Mouse (Mus musculus) urinary bladder, postnatal 10 days (tissue): ENCODE data around the gene Slc11a2.

Experiments
- DNase-seq: peaks from one replicate; pipeline ENCODE4 v3.0.0; 2022; ENCODE audit warnings: low spot score

Slc11a2 gene

DNA sequence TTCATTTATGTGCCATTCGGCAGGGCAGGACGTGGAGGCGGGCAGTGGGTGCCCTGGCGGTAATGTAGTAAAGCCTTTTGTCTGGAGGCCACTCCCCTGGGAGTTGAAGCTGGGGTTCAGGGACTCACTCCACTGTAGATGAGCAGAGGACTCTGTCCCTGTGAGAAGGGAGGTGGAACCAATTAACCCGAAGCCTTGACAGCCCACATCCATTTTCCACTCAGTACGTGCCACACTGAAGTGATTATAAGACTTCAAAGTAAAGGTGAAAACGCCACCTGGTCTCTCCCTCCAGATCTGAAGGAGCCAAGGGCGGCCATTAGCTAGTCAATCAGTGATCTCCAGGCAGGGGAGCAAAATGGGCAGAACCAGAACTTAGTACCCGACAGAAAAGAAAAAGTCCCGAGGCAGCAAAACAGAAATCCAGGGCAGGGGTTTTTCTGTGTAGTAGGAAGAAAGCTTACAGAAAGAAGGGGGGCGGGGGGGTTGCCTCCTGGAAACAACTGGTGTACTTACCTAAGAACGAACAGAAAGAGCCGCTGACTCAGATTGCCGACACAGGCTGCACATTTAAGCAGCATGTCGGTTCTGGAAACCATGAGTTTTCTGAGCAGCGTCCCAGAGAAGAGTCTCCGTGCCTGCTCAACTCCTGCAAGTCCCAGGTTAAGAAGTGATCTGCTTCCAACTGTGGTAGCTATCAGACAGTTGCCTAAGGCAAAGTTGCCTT is at the start of gene Slc11a2:
Gene Slc11a2 (minus strand): TSS at position 677 of the 727 bp plus-strand sequence.
- no peak for DNase-seq

GRCm38 (mm10) chr15:100473926-100474503 is 49.1 kb upstream of the Slc11a2 start:
- DNase-seq: no peak

DNA sequence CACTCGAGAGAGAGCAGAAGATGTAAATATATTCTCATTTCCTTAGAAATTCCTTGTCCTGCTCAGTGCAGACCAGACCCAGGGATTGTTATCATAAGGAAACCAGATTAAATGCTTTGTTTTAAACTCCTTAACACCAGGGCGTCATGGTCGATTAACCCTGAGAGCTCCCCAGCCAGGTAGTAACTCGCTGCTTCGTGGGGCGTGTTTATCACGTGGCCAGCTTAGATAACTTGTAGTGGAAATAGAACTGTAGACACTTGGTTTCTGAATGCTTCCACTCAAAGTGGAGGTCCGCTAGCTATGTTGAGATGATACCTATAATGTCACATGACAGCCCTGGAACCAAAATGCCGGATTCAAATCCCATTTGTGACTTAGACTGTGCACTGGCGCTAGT is 45.2 kb upstream of the Slc11a2 start:
- no peak for DNase-seq

DNA sequence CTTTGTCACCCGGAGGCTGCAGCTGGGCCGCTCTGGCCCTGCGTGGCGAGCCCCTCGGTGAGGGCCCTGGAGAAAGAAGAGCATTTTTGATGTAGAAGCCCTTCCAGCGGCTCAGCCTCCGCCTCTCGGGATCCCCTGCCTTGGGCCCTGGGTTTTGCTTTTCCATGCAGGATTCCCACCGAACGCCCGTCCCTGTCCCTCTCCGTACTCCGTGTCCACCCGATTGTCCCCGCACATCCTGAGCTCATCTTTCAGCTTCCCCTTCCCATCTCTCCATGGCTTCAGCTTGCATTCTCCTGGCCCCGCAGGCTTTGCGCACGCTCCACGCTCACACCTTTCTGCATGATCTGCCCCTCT is 44.3 kb upstream of the Slc11a2 start:
- DNase-seq: no peak

GRCm38 (mm10) chr15:100468295-100469188 is 43.7 kb upstream of the Slc11a2 start, which contains the start of gene Letmd1:
Letmd1 (plus strand) TSS chr15:100469023.
- peak; percentile 44 for DNase-seq

GRCm38 (mm10) chr15:100467738-100468137 is 42.9 kb upstream of the Slc11a2 start:
- DNase-seq: no peak

GRCm38 (mm10) chr15:100465432-100465831 is 40.6 kb upstream of the Slc11a2 start:
- DNase-seq: no peak

DNA sequence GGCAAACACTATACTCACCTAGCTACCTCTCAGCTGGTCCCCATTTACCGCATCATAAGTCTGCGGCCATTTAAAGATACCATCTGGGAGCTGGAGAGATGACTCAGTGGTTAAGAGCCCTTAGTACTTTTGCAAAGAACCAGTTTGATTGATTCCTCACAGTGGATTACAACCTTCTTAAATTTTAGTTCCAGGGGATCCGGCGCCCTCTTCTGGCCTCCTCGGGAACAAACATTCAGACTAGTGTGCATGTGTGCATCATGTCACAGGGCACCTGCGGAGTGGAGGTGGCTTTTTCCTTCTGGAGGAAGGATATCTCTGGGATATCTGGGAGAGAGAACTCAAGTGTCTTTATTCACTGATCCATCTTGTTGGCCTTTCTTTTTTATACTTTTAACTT is 38.8 kb upstream of the Slc11a2 start:
- DNase-seq: no peak

DNA sequence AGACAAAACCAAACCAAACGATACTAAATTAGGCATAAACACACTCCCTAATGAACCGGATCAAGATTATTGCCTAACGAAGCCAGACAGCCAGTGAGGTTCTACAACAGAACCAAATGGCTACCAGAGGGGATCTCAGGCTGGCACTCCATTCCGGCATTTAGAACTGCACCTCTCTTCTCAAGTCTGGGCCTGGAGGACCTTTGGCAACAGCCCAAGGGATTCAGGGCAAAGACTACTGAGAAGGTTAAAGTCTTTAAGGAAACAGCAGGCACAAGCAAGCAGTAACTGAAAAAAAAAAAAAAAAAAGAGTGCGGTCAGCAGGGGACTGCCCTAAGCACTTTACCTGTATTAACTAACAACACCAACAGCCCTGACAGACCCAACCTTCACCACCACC is 37.2 kb upstream of the Slc11a2 start:
- no peak for DNase-seq

DNA sequence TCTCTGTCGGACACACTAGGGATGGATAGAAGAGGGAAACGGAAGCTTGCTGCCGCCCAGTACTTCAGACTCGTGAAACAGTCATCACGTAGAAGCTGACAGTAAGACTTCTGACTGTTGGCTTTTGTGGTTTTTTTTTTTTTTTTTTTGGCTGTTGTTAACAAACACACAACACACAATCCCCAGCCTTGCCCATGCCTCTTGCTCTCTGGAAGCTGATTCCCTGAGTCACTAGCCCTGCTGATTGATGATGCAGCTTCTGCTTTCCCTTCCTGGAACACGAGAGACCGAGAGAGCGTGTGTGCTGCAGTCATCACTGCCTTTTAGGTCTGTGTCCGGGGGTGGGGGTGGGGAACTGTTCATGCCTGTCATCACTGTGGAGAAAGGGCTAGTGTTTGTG is 36.8 kb upstream of the Slc11a2 start:
- no peak for DNase-seq

DNA sequence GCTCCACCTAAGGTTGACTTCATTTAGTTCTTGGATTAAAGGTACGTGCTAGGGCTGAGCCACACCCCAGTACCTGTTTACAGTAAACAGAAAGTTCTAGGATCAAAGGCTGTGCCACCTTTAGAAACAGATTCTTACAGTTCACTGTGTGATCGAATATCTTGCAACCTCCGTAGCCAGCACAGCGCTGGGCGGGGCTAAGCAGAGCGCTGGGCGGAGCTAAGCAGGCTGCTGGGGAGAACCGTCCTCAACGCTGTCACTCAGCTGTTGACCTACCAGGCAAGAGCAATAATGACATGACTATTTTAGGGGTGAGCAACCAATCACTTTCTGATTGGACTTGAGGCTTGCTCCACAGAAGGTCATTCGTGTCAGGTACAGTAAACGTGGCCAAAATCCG is 36.1 kb upstream of the Slc11a2 start:
- no peak for DNase-seq

DNA sequence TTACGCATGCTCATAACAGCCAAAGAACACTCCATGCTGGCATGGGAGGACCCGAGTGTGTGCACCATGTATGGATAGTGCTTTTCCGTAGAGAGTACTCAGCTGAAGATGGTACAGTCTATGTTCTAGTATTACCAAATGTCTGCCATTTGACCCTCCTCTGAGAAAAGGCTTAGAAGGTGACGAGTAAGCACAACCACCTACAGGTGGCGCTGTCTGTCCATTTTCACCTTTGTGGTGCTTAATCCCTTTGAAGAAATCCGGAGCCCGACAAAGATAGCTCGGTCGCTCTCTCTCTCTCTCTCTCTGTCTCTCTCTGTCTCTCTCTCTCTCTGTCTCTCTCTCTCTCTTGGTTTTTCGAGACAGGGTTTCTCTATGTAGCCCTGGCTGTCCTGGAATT is 33.2 kb upstream of the Slc11a2 start:
- no peak for DNase-seq

DNA sequence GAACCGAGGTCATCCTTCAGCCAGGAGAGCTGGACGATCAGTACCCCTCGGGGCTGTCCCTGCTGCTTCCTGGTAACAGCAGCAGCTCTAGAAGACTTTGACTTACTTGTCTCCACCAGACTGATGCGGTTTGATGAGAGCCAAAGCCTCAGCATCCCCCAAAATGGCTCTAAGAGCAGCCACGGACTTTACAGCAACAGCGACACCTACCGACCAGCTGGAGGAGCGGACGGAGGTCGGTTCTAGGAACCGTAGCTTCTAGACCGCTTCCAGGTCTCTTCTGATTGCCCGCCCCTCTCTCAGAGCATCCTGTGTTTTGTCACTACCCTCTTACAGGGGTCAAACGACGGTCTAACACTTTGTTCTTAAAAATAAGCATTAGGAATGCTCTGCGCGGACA is 32.5 kb upstream of the Slc11a2 start:
- DNase-seq: no peak

DNA sequence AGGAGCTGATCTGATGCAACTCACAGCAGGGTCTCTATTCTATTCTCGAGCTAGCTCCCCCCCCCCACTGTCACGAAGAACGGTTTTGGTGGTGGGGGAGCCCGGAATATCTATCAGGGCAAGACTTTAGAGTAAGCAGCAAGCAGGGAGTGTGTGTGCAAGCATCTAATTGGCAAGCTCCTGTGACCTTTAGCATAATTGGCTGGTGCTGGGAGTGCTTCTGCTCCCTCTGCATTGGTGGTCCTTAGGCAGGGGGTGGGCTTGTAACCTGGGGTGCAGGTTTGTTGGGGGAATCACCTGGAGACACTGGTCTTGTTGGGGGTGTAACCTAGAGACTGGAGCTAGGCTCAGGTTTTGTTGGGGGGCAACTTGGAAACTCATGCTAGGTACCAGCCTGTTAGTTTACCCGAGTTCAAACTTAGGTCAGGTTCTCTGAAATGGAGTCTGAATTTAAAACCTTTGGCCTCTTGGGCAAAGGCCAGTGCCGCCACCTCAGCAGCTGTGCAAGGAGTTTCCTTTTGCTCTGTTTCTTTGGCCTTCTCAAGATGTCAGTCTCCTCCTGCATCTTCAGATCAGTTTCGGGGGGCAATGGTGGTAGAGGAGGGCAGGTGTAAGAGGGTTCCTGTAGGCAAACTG is 31.6 kb upstream of the Slc11a2 start:
- DNase-seq: no peak

DNA sequence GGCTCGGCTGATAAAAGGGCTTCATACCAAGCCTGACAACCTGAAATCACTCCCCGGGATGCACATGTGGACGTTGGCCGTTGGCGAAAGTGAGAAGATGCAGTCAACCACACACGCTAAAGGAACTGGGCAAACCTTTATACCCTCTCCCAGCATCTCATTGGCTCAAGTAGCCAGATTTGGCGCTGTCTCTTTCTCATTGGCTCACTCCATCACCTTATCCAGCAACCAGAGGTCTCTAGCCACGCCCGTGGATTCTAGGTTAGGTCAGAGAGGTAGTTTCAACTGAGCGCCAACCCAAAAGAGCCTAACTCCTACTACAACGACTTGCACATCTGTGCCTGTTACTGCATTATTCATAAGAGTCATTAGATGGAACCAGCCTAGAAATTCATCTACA is 27.6 kb upstream of the Slc11a2 start:
- DNase-seq: no peak

DNA sequence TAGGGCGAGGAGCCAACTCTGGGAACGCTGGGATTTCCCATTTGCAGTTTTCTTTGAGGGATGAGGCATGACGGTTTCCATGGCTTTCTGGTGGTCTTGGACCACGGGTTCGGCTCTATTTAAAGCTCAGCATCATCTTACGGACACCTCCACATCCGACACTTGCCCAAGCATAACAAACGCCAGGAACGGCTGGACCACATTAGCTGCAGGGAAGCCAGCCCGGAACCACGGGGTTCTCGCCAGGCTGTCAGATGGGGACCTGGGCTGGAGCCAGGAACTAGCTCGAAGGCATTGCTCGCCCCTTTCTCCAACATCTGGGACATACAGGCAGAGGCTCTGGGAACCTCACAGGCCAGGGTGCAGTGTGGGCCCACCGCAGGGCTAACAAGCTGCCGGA is 26.4 kb upstream of the Slc11a2 start:
- DNase-seq: no peak

GRCm38 (mm10) chr15:100449495-100449894 is 24.6 kb upstream of the Slc11a2 start:
- no peak for DNase-seq

- DNase-seq: no peak
Observed at GRCm38 (mm10) chr15:100448572-100448971, 23.7 kb upstream of the Slc11a2 start.

DNA sequence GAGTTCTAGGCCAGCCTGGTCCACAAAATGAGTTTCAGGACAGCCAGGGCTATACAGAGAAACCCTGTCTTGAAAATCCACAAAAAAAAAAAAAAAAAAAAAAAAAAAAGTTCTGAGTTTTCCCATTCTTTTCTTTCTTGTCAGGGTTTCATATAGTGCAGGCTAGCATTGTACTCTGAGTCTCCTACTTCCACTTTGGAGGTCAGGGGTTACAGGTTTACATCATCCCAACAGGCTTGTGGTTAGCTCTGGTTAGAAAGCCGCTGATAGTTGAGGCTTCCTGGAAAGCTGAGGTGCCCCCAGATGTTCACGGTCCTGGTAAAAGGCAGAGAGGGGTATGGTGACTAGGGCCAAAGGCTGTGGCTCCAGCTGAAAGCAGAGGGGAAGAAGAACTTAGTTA is 22.0 kb upstream of the Slc11a2 start:
- no peak for DNase-seq

DNA sequence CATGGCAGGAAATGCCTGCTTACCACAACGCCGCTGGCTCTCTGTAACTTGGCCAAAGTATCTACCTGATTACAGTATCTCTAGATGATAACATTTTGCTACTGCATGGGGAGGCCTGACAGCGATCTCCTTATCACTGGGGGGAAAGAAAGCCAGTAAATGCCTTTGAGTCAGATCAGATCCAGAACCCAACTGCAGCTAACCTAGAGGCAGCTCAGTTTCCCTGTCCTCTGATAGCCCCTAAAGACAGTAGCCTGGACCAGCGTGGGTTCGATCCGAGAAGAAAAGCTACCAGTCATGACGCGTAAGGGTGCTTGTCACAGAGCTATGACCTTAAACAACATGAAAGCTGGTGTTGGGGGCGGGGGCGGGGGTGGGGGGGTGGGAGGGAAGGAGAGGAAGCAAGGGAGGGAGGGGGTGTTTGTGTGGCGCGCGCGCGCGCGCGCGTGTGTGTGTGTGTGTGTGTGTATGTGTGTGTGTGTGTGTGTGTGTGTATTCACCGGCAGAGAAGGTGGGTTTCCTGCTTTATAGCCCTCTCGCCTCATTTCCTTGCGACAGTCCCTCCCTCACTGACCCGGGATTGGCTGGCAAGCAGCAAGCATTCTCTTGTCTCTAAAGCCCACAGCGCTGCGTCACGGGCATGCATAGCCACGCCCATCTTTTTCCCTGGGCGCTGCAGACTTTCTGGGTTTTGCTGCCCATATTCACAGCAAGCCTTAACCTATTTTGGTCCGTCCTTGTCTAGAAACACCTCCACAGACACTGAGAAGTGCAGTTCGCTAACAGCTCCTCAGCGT is 18.5 kb upstream of the Slc11a2 start:
- peak; percentile 36 for DNase-seq

- DNase-seq: no peak
Observed at GRCm38 (mm10) chr15:100436518-100436917, 11.6 kb upstream of the Slc11a2 start.

- no peak for DNase-seq
Observed at GRCm38 (mm10) chr15:100436112-100436511, 11.2 kb upstream of the Slc11a2 start.
